Mouse (Mus musculus): ENCODE results near the gene Dnajc15.

DNA sequence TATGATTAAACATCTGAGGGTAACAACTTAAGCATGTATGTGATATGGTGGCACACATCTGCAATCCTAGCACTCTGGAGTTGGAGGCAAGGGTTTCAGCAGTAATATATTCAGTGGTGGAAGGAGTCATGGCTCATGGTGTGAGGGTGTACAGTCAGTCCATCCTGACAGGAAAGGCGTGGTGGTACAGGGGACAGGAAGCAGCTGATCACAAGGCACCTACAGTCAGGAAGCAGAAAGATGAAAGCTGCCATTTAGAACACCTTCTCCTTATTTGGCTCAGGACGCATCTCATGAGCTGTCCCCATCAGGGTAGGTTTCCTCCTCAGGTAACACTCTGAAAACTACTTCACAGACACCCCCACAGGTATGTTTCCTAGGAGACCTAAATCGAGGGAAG lies 4.0 kb downstream of the Dnajc15 start:
- no peak for TF ChIP-seq POLR2A (IDR thresholded peaks at IDR 0.05; ENCODE audit: insufficient read depth, low read depth, low read length)
- no peak for TF ChIP-seq CTCF (IDR thresholded peaks at IDR 0.05; ENCODE audit: insufficient read depth, low read depth, low read length)

All from olfactory bulb, adult 2 months (tissue).